Mouse (Mus musculus) testis, adult 2 months (tissue): ENCODE data around the gene Hoxb4. TPM values are rescaled to one million over a fixed set of nuclear protein-coding genes. Genes with fewer than 3 reads are reported as not detected.

Source experiments
- H3K27ac ChIP-seq: fragments of 200-500 bp; 2 replicates; pipeline ENCODE4 v1.5.1; 2012; ENCODE audit warnings: low read depth, low read length; ENCODE audit not compliant: control insufficient read depth, insufficient read depth
- H3K27me3 ChIP-seq: fragments of 200-500 bp; 2 replicates; pipeline ENCODE4 v1.6.1; 2012; ENCODE audit warnings: mild to moderate bottlenecking, low read length, moderate library complexity; ENCODE audit not compliant: control insufficient read depth, insufficient read depth
- H3K36me3 ChIP-seq: fragments of 200-500 bp; 2 replicates; pipeline ENCODE4 v1.6.1; 2012; ENCODE audit warnings: mild to moderate bottlenecking, low read length; ENCODE audit not compliant: control insufficient read depth, insufficient read depth
- H3K4me1 ChIP-seq: fragments of 200-500 bp; 2 replicates; pipeline ENCODE4 v1.6.1; 2012; ENCODE audit warnings: low read length; ENCODE audit not compliant: control insufficient read depth, insufficient read depth
- H3K4me3 ChIP-seq: fragments of 200-500 bp; 2 replicates; pipeline ENCODE4 v1.5.1; 2012; ENCODE audit warnings: low read depth, mild to moderate bottlenecking, low read length, moderate library complexity, mixed read lengths; ENCODE audit not compliant: control insufficient read depth
- CTCF ChIP-seq: fragments of 200-500 bp; IDR thresholded peaks from 2 replicates; pipeline ENCODE4 v1.5.1; 2012; ENCODE audit warnings: low read depth, mild to moderate bottlenecking, inconsistent platforms, low read length, moderate library complexity; ENCODE audit not compliant: control insufficient read depth, insufficient read depth, insufficient replicate concordance
- POLR2A ChIP-seq: fragments of 200-500 bp; IDR thresholded peaks from 2 replicates; pipeline ENCODE4 v1.6.1; 2012; ENCODE audit warnings: low read depth, mild to moderate bottlenecking, inconsistent platforms, low read length, moderate library complexity; ENCODE audit not compliant: control insufficient read depth
- polyA plus RNA-seq: library from polyadenylated mRNA; depleted of rRNA; stranded (reverse); fragments of >200 nt; gene quantifications from 2 replicates; pipeline ENCODE4 v1.2.3, GENCODE M21; 2012

Hoxb4 gene
- polyA plus RNA-seq, 1 experiment, result 0.07 TPM

DNA sequence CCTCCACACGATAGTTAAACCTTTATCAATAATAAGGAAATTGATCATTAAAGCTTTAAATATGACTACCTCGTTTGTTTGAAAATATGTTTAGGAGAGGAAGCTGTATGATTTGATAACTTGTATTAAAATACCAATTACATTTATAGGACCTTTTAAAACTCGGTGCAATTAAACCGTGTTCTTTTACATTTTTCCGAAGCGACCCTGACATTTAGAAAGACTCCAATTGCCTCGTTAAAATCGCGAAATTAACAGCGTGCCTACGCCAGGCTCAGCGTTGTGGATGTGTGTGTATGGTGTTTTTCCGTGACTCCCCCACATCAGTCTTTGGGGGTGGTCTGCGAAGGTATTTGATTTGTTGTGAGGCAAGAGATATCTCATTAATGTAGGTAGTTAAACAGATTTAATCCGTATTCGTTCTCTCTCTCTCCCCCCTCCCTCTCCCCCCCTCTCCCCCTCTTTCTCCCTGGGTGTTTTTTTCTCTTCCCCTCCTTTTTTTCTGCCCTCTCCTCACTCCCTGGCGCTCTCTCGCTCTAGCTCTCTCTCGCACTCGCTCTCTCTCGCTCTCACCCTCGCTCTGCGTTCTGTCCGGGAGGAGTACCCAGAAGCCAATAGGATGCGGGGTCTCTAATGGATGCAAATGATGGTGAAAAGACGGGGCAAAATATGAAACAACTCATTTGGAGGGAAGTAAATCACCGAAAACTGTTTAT lies 36.1 kb upstream of the Hoxb4 start, which contains the start of gene Hoxb8:
TSS of gene Hoxb8 (plus strand) at position 51 of the 716 bp plus-strand sequence.
- no peak for TF ChIP-seq POLR2A
- TF ChIP-seq CTCF, result no peak
- no peaks in the 10 kb centered on the region for H3K36me3 ChIP-seq
- H3K27me3 ChIP-seq, result peaks cover 24% of the 10 kb centered on the region
- no peak within 1 kb of the TSS for H3K4me3 ChIP-seq
- no peak within 1 kb of the TSS for H3K27ac ChIP-seq
- peaks cover 12% of the 10 kb centered on the region for H3K4me1 ChIP-seq

DNA sequence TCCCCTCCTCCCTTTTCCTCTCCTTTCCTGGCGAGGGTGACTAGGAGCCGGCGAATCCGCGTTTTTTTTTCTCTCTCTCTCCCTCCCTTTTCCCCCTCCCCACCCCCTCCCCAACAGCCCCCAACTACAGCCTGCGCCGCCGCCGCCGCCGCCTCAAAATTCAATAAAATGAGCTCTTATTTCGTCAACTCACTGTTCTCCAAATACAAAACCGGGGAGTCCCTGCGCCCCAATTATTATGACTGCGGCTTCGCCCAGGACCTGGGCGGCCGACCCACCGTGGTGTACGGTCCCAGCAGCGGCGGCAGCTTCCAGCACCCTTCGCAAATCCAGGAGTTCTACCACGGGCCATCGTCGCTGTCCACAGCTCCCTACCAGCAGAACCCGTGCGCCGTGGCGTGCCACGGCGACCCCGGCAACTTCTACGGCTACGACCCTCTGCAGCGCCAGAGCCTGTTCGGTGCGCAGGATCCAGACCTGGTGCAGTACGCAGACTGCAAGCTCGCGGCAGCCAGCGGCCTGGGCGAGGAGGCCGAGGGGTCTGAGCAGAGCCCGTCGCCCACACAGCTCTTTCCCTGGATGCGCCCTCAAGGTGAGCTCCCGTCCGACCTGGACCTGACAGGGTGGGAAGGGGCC lies 35.2 kb upstream of the Hoxb4 start:
- peaks cover 24% of the 10 kb centered on the region for H3K27me3 ChIP-seq

DNA sequence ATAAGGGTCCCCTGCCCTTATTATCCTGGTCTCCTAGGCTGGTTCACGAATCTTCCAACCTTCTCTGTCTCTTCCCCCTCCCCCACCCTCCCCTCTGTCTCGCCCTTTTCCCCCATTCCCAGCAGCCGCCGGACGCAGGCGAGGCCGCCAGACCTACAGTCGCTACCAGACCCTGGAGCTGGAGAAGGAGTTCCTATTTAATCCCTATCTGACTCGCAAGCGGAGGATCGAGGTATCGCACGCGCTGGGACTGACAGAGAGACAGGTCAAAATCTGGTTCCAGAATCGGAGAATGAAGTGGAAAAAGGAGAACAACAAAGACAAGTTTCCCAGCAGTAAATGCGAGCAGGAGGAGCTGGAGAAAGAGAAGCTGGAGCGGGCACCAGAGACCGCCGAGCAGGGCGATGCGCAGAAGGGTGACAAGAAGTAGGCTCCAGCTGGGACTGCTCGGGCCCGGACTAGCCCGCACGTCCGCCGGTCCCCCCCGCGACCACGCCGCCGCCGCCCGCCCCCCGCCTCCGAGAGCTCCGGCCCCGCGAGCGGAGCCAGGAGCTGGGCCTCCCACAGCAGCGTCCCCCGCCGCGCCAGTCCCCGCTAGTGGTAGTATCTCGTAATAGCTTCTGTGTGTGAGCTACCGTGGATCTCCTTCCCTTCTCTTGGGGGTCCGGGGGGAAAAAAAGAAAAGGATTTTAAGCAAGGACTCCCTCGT lies 33.9 kb upstream of the Hoxb4 start:
- Histone ChIP-seq H3K36me3 (no peaks in the 10 kb centered on the region), H3K4me3 (peak overlapping the region; percentile 38; the same call in 1 of the 2 replicates), H3K27ac (no peak overlapping the region), H3K4me1 (peaks cover 10% of the 10 kb centered on the region), H3K27me3 (peaks cover 21% of the 10 kb centered on the region)
- TF ChIP-seq CTCF, result no peak
- no peak for TF ChIP-seq POLR2A

More for the DNA sequence above, 35.2 kb upstream of the Hoxb4 start:
- peaks cover 10% of the 10 kb centered on the region for H3K4me1 ChIP-seq
- H3K36me3 ChIP-seq, result no peaks in the 10 kb centered on the region
- TF ChIP-seq POLR2A (no peak), CTCF (no peak)
- no peak overlapping the region; the same call in 1 of the 2 replicates for H3K4me3 ChIP-seq
- no peak overlapping the region for H3K27ac ChIP-seq

DNA sequence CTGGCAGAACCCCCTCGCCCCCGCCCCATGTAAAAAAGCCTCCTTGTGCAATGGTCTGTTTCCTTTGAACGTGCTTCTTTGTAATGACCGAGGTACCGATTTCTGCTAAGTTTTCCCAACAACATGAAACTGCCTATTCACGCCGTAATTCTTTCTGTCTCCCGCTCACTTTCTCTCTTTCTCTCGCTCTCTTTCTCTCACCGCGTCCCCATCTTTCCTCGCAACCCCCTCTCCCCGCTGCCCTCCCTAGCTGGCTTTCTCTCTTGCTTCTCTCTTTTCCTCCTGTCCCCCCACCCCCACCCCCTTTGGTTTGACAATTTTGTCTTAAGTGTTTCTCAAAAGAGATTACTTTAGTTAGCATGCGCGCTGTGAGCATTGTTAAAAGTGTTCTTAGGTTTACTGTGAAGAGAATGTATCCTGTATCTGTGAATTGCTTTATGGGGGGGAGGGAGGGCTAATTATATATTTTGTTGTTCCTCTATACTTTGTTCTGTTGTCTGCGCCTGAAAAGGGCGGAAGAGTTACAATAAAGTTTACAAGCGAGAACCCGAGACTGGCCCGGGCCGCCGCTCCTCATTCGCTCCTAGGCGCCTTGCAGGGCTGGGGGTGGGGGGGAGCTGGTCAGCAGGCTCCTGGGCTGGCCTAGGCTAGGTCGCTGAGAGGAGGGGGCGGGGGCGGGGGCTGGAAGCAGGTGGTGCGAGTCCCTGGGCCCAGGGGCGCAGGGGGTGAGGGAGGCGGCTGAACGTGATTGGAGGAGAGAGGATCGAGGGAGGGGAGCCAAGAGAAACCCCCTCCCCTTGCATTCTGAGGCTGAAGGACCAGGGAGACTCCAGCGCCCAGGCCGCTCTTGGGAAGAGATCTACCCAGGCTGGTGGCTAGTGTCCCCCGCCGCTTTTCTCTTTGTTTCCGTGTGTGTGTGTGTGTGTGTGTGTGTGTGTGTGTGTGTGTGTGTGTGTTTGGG lies 33.0 kb upstream of the Hoxb4 start:
- peaks cover 17% of the 10 kb centered on the region for H3K27me3 ChIP-seq
- TF ChIP-seq POLR2A, result no peak
- TF ChIP-seq CTCF, result no peak
- peaks cover 10% of the 10 kb centered on the region for H3K4me1 ChIP-seq
- H3K4me3 ChIP-seq, result no peak overlapping the region
- no peaks in the 10 kb centered on the region for H3K36me3 ChIP-seq
- H3K27ac ChIP-seq, result no peak overlapping the region

DNA sequence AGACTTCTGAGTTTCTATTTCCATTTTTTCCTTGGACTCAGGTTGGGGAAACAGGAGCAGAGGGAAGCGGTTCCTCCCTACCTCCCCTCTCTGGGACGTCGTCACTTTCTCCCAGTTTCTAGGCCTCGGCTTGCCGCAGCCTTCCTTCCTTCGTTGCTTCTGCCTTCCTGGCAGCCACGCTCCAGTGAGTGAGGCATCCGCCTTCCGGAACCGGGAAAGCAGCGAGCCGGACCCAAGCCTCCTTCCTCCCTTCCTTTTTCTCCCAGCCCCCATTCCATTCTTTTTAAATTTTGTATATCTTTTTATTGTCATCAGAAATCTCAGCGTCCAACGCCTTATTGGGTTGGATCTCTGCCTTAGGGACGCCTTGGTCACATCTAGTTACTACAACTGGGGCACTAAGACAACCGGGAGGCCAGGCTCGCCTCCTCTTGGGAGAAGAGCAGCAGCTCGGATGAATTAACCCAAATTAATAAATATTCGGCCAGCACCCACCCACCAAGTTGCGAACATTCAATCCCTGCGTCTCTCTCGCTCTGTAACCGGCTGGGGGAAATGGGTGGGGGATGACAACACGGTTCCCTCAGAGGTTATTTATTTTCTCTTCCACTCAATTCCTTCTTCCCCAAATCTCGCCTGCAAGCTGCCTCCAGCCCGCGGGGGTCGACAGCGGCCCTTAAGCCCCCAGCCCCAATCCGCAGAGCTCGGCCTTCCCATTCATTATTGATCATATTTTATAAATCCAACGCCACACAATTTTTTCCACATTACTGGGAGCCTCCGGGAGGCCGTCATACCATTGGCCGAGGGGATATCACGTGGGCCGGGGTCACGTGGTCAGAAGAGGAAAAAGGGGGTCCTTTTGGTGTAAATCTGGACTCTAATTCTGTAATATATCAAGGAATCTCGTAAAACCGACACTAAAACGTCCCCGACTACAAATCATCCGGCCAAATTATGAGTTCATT lies 32.0 kb upstream of the Hoxb4 start, which contains the start of gene Hoxb7:
TSS of gene Hoxb7 (plus strand) at position 853 of the 968 bp plus-strand sequence.
- peaks cover 15% of the 10 kb centered on the region for H3K27me3 ChIP-seq
- TF ChIP-seq POLR2A (no peak), CTCF (no peak)
- peak within 1 kb of the TSS; percentile 43 for H3K4me3 ChIP-seq
- H3K4me1 ChIP-seq, result peaks cover 10% of the 10 kb centered on the region
- no peak within 1 kb of the TSS for H3K27ac ChIP-seq
- H3K36me3 ChIP-seq, result no peaks in the 10 kb centered on the region
